Mouse (Mus musculus): Measurements from ENCODE around the gene Cep85l. TPM values are rescaled to one million over a fixed set of nuclear protein-coding genes. Genes with fewer than 3 reads are reported as not detected.

Gene Cep85l
- polyA plus RNA-seq, 1 experiment = not detected

GRCm38 (mm10) chr10:53367265-53367664 is 12.5 kb downstream of the Cep85l start:
- no peak for TF ChIP-seq GATA1 (IDR thresholded peaks at IDR 0.05; ENCODE audit: low read length)

DNA sequence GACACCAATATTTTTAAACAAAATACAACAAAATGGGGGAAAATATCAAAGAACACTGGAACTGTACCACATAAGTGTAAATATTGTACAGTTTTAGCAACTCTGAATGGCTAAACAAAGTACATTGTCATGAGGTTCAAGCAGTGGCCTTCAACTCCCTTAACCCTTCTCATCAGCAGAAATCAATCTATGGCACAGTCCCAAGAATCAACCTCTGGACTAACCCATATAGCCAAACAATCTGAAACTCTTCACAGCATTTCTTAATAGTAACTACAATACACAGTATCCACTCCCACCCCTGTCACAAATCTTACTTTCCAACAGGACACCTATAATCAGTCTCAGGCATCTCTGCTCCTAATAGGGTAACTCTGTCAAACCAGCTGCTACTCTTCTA is 15.4 kb downstream of the Cep85l start:
- TF ChIP-seq GATA1 (IDR thresholded peaks at IDR 0.05; ENCODE audit: low read length) = no peak

DNA sequence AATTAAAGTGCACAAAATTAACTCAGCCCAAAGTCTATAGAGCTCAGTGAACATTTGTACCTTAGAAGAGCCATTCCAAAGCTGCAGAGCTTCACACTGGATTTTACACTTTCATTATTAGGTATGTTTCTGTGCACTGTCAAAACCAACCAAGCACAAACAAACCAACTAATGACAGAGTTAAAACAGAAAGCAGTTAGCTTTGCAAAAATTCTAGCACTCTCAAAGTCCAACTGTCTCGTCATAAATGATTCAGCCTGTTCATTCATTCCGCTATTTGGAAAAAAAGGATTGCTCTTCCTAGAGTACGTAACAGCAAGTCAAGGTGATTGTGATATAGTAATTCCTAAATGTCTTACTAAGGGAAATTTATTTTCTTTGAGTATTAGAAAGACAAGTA is 20.7 kb downstream of the Cep85l start:
- no peak for TF ChIP-seq GATA1 (IDR thresholded peaks at IDR 0.05; ENCODE audit: low read length)

DNA sequence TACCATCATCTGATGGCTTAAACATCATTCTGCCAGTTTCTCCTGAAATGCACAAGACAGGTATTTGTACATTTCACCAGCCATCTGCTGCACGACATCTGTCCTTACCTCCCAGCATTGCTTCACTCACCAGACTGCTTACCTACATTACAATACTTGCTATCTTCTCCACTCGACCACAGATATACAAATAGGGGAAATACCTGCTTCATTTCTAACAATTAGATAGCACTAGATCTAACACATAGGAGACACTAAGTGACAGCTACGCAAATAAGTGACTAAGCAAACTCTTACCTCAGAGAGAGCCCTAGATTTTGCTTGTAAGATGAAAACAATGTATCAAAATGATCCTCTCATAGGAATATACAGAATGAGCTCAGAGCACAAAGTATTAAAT is 26.1 kb downstream of the Cep85l start:
- TF ChIP-seq GATA1 (IDR thresholded peaks at IDR 0.05; ENCODE audit: low read length) = no peak

GRCm38 (mm10) chr10:53349254-53349653 is 30.5 kb downstream of the Cep85l start:
- TF ChIP-seq GATA1 (IDR thresholded peaks at IDR 0.05; ENCODE audit: low read length) = no peak

- no peak for TF ChIP-seq GATA1 (IDR thresholded peaks at IDR 0.05; ENCODE audit: low read length)
Measured at GRCm38 (mm10) chr10:53347787-53348755, 31.7 kb downstream of the Cep85l start.

GRCm38 (mm10) chr10:53346916-53347315 is 32.8 kb downstream of the Cep85l start:
- TF ChIP-seq GATA1 (IDR thresholded peaks at IDR 0.05; ENCODE audit: low read length) = no peak

- no peak for TF ChIP-seq GATA1 (IDR thresholded peaks at IDR 0.05; ENCODE audit: low read length)
Measured at GRCm38 (mm10) chr10:53346506-53346905, 33.2 kb downstream of the Cep85l start.

- no peak for TF ChIP-seq GATA1 (IDR thresholded peaks at IDR 0.05; ENCODE audit: low read length)
Measured at GRCm38 (mm10) chr10:53345508-53345907, 34.2 kb downstream of the Cep85l start.

- TF ChIP-seq GATA1 (IDR thresholded peaks at IDR 0.05; ENCODE audit: low read length) = no peak
Measured at GRCm38 (mm10) chr10:53343865-53344264, 35.9 kb downstream of the Cep85l start.

GRCm38 (mm10) chr10:53343384-53343783 is 36.4 kb downstream of the Cep85l start:
- no peak for TF ChIP-seq GATA1 (IDR thresholded peaks at IDR 0.05; ENCODE audit: low read length)

DNA sequence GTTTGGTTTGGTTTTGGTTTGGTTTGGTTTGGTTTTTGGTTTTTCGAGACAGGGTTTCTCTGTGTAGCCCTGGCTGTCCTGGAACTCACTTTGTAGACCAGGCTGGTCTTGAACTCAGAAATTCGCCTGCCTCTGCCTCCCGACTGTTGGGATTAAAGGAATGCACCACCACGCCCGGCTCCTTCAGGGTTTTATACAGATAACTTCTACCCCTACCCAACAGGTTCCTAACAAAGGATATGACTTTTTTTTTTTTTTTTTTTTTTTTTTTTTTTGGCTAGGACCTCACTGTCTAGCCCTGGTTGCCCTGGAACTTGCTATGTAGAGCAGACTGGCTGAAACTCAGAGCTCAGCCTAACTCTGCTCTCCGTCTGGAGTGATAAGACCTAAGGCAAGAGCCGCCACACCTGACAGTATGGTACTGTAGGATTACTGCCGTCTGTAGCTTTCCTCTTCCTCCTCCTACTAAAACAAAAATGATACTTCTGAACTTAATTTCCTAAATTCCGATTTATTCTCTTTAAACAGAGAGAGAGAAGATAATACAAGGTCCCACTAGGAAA is 37.5 kb downstream of the Cep85l start:
- TF ChIP-seq GATA1 (IDR thresholded peaks at IDR 0.05; ENCODE audit: low read length) = no peak

DNA sequence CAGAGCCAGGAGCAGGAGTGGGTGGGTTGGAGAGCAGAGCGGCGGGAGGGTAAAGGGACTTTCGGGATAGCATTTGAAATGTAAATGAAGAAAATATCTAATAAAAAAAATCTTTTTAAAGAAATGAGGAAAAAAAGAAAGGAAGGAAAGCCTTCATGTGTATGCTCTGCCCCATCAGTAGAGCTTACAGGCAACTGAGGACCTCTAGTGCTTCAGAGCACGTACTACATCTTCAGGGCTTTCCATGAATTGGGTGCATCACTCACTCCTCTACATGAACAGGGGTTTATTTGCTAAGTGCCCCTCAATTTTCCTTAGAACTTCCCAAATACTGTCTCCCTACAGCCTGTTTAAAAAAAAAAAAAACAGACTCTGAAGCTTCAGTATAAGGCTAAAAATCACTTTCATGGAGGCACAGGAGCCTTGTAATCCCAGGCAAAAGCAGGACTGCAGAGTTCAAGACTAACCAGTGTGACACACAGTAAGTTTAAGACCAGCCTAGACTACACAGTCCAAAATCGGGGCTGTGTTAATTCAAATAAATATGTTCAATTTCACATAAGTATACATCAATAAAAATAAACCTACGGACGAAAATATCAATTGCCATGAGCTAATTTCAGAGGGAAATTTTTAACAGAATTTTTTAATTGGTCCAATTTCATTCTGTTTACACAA is 38.3 kb downstream of the Cep85l start:
- TF ChIP-seq GATA1 (IDR thresholded peaks at IDR 0.05; ENCODE audit: low read length) = no peak

DNA sequence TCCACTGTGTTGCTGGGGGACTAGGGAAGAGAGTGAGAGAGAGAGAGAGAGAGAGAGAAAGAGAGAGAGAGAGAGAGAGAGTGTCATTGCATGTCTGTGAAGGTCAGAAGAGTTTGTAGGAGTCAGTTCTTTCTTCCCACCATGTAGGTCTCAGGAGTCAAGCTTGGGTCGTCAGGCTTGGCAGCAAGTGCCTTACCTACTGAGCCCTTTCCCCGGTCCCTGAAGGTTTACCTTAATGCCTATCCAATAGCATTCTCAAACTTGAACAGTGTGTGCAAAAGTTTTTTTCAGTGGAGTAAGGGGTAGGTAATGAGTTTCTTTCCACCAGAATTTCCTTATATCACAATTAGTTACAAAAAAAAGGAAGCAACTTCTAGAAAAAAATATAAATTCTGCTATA is 40.7 kb downstream of the Cep85l start:
- TF ChIP-seq GATA1 (IDR thresholded peaks at IDR 0.05; ENCODE audit: low read length) = no peak

DNA sequence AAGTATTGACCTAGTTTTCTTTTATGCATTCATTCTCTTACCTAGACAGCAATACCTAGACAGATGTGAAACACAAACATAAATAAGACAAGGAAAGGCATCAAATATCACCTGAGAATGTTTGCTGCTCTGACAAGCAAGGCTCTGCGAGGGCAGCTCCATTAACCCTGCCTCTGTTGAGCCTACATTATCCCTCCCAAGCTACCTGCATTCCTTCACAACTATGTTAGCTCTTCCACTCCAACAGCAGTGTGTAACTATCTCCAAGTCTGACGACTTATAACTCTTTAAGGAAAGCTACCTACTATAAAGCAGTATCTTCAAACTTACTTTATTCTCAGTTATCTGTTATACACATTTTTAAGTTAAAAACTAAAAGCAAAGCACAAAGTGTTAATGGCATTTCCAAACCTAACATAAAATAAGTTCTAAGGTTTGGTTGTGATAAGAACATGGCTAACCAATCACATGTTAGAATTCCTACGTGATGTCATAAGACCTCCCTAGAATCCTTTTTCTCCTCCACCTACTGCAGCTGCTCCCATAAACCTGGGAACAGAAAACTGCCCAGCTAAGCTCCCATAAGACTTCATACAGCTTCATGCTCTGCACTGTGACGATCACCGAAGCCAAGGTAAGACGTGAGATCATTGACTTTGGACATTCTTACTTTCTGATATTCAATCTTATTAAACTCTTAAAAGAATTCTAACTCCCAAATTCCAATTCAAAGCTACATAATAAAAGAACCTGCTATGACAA is 42.4 kb downstream of the Cep85l start, which contains the start of gene Pln:
Gene Pln (plus strand): TSS at position 506 of the 762 bp plus-strand sequence.
- no peak for TF ChIP-seq GATA1 (IDR thresholded peaks at IDR 0.05; ENCODE audit: low read length)

Data from G1E-ER4 (cell line).